Mouse (Mus musculus) liver, adult 2 months (tissue): ENCODE measurements around the gene Gm826. TPM values are rescaled to one million over a fixed set of nuclear protein-coding genes. Genes with fewer than 3 reads are reported as not detected.

Experiments used
- DNase-seq: peaks from one replicate; pipeline ENCODE4 v3.0.0-alpha.2; 2011; ENCODE audit warnings: low read depth, low spot score; ENCODE audit errors: extremely low read depth
- H3K27ac ChIP-seq: fragments of 200-500 bp; replicated peaks from 2 replicates; pipeline ENCODE4 v1.5.1; 2012; ENCODE audit warnings: low read depth, mild to moderate bottlenecking, control low read depth, inconsistent platforms, low read length; ENCODE audit not compliant: insufficient read depth
- H3K27me3 ChIP-seq: fragments of 200-500 bp; 2 replicates; pipeline ENCODE4 v1.6.1; 2012; ENCODE audit warnings: mild to moderate bottlenecking, moderate library complexity, low read length, inconsistent platforms; ENCODE audit not compliant: control insufficient read depth, insufficient read depth
- H3K36me3 ChIP-seq: fragments of 200-500 bp; 2 replicates; pipeline ENCODE4 v1.6.1; 2012; ENCODE audit warnings: low read length, inconsistent platforms; ENCODE audit not compliant: control insufficient read depth, insufficient read depth
- H3K4me1 ChIP-seq: fragments of 200-500 bp; 2 replicates; pipeline ENCODE4 v1.6.1; 2011; ENCODE audit warnings: low read length; ENCODE audit not compliant: control insufficient read depth, insufficient read depth
- H3K4me3 ChIP-seq: fragments of 200-500 bp; 2 replicates; pipeline ENCODE4 v1.5.1; 2011; ENCODE audit warnings: low read depth, mild to moderate bottlenecking, control low read depth, low read length, moderate library complexity; ENCODE audit not compliant: insufficient read depth
- H3K79me2 ChIP-seq: fragments of 200-500 bp; 2 replicates; pipeline ENCODE4 v1.6.1; 2012; ENCODE audit warnings: inconsistent platforms, mild to moderate bottlenecking, low read length, moderate library complexity; ENCODE audit not compliant: control insufficient read depth, insufficient read depth
- H3K9ac ChIP-seq: fragments of 200-500 bp; 2 replicates; pipeline ENCODE4 v1.6.1; 2012; ENCODE audit warnings: low read depth, mild to moderate bottlenecking, control low read depth, inconsistent platforms, low read length
- CTCF ChIP-seq: fragments of 200-500 bp; IDR thresholded peaks from 2 replicates; pipeline ENCODE4 v1.5.1; 2011; ENCODE audit warnings: low read depth, low read length, control low read depth
- POLR2A ChIP-seq: fragments of 200-500 bp; IDR thresholded peaks from 2 replicates; pipeline ENCODE4 v1.6.1; 2011; ENCODE audit warnings: low read length, control low read depth; ENCODE audit not compliant: insufficient read depth; ENCODE audit errors: extremely low read depth
- WGBS: fragments of 180-500 bp; shearing (Covaris S2); methylation state at CpG from one replicate; pipeline ENCODE4 v1.1.7; 2018; 5-methylcytosine and 5-hydroxymethylcytosine counted together
- polyA plus RNA-seq: library from polyadenylated mRNA; depleted of rRNA; stranded (reverse); fragments of >200 nt; gene quantifications from 2 replicates; pipeline ENCODE4 v1.2.3, GENCODE M21; 2012
- total RNA-seq: library from RNA; depleted of rRNA; stranded (reverse); fragments of >200 nt; gene quantifications from 2 replicates; pipeline ENCODE4 v1.2.3, GENCODE M21; 2014

The Gm826 gene
- total and polyA plus RNA-seq, 2 experiments = 1.4 to 4.1 TPM

DNA sequence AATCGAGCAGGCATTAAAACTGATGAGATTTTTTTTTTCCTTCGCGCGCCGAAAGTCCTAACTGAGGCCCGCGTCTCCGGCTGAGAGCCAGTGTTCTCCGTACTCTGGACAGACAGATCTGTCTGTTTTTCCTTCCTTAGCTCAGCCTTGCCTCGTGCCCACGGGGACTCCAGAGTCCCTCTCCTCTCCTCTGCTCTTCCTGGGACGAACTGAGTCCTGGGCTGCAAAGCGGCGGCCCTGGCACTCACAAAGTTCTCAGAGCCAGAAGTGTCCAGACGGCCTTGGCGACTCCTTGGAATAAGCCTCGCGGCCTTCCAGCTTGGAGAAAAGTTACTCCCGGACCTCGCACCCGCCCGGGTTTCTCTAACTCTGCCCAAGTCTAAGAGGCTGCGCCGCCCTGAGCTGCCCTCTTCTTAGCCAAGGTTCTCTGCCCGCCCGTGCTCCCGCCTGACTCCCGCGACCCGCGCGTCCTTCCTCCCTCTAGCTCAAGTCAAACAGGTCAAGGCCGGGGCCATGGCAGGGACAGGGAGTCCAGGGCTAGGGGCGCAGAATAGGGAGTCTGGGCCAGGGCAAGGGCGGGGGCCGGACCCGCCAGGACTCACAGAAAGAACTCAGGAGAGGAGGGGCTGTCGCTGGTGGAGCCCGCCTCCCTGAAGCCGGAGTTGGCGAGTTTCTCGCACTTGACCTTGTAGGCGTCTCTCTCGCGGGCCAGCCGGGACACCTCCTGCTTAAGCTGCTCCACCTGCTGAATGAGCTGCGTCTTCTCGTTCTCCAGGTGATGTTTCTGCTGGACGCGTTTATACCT is 31.3 kb upstream of the Gm826 start:
- peaks cover 6% of the 10 kb centered on the region; the same call in 1 of the 2 replicates for H3K27me3 ChIP-seq
- no peaks in the 10 kb centered on the region; the same call in 1 of the 2 replicates for H3K4me1 ChIP-seq
- H3K79me2 ChIP-seq = peaks cover 9% of the 10 kb centered on the region
- H3K27ac ChIP-seq = peak overlapping the region; percentile 71
- peak; percentile 65 for DNase-seq
- WGBS = 4% methylated on average over 50 of the region's 50 CpGs
- peak overlapping the region; percentile 89 for H3K4me3 ChIP-seq
- H3K9ac ChIP-seq = peak overlapping the region; percentile 94
- TF ChIP-seq CTCF (no peak), POLR2A (no peak)
- peaks cover 15% of the 10 kb centered on the region; the same call in 1 of the 2 replicates for H3K36me3 ChIP-seq

DNA sequence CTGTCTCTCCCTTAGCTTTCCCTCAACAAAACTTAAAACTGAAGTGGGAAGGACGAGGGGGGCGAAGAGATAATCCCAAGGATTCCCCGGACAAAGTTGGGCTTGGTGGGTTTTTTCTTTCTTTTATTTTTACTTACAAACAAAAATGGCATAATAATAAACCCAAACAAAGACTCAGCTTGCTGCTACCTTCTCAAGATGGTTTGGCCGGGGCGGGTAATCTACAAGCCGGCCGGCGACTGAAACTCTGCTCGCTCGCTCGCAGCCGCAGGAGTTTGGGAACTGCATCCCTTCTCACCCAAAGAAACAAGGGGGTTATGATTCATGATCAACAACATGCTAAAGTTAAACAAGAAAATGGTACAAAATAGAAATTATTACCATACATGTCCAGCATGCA is 30.7 kb upstream of the Gm826 start:
- peaks cover 3% of the 10 kb centered on the region; the same call in 1 of the 2 replicates for H3K27me3 ChIP-seq
- peak overlapping the region; percentile 22; the same call in 1 of the 2 replicates for H3K27ac ChIP-seq
- H3K9ac ChIP-seq = peak overlapping the region; percentile 71
- H3K79me2 ChIP-seq = peaks cover 9% of the 10 kb centered on the region
- TF ChIP-seq CTCF = no peak
- no peak for TF ChIP-seq POLR2A
- no peaks in the 10 kb centered on the region; the same call in 1 of the 2 replicates for H3K4me1 ChIP-seq
- peaks cover 15% of the 10 kb centered on the region; the same call in 1 of the 2 replicates for H3K36me3 ChIP-seq
- peak overlapping the region; percentile 89 for H3K4me3 ChIP-seq
- WGBS = 25% methylated on average over 12 of the region's 12 CpGs
- DNase-seq = no peak

DNA sequence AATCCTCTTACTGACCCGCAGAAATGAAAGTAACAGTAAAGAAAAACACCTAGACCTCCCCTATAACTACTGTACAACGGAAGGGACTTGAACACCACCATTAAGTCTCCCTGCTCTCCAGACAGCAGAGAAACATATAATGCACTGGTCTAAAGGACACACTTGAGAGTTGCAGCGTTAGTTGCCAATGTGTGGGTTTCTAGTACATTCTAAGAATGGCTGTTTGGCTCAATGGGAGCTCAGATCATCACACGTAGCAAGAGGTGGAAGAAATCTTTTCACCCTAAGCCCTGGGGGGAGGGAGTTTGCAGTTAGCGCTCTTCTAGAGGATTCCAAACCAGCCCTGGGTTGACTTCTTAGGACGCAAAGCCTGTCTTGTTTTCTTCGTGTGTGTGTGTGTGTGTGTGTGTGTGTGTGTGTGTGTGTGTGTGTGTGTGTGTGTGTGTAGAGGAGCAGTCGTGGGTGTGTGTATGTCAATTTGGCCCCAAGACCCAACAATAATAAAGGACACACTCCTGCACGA is 30.2 kb upstream of the Gm826 start:
- WGBS = 23% methylated on average over 9 of the region's 9 CpGs
- Histone ChIP-seq H3K27me3 (peaks cover 3% of the 10 kb centered on the region; the same call in 1 of the 2 replicates), H3K27ac (peak overlapping the region; percentile 22; the same call in 1 of the 2 replicates), H3K79me2 (peaks cover 9% of the 10 kb centered on the region), H3K36me3 (peaks cover 15% of the 10 kb centered on the region; the same call in 1 of the 2 replicates), H3K4me3 (peak overlapping the region; percentile 89), H3K9ac (peak overlapping the region; percentile 71), H3K4me1 (no peaks in the 10 kb centered on the region; the same call in 1 of the 2 replicates)
- peak; percentile 45 for DNase-seq
- TF ChIP-seq CTCF (no peak), POLR2A (no peak)

DNA sequence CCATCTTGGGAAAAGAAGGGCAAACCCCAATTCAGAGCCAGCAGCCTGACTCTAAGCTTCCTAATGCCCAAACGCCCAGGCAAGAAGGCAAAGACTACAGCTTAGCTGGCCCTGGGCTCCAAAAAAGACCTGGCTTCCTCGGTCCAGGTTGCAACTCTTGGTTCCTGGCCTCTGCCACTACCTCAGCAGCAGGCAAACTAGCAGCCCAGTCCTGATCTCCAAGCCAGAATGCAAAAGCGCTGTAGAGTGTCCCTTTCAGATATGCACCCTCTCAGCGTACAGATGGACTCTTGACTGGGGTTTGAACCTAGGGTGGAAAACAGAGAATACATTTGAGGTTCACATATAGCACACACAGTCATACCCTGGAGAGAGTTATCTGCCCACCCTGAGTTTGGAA is 29.2 kb upstream of the Gm826 start:
- Histone ChIP-seq H3K4me1 (no peaks in the 10 kb centered on the region; the same call in 1 of the 2 replicates), H3K36me3 (peaks cover 15% of the 10 kb centered on the region; the same call in 1 of the 2 replicates), H3K4me3 (0 out of 2 replicates have a peak overlapping the region, but pooled peaks have one; percentile 18), H3K27ac (0 out of 2 replicates have a peak overlapping the region, but pooled peaks have one; percentile 26), H3K27me3 (no peaks in the 10 kb centered on the region), H3K9ac (0 out of 2 replicates have a peak overlapping the region, but pooled peaks have one; percentile 4), H3K79me2 (peaks cover 9% of the 10 kb centered on the region)
- DNase-seq = peak; percentile 40
- TF ChIP-seq POLR2A (no peak), CTCF (no peak)
- WGBS = 55% methylated on average over 4 of the region's 4 CpGs

DNA sequence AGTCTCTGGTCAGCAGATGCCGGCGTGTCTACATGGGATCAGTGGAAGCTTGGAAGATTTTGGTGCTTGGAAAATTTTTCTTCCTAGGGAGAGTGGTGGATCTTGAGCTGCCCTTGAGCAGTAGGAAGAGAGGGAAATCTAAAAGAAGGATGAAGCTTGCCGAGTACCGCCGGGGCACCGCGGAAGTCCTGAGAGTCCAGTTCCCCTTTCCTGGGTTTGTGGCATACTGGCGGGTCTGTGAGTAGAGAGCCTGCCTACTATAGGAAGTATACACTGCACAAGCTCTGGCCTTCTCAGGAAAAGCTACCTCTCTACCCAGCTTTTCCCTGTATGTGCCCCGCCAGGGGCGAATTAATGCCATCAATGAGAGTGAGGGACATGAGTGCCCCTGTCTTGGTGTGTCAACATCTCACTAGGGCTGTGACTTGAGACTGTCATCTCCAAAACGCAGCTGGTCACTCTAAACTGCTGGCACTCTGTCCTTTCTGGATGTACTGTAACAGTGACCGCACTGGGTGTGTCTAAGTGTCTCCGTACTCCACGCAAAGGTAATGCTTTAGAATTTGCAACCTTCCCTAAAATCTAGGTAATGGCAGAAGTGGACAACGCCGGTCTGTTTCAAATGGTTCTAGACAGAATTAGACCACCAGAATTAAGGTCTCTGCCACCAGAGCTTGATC is 27.6 kb upstream of the Gm826 start:
- 80% methylated on average over 16 of the region's 16 CpGs for WGBS

More for the DNA sequence above, 27.6 kb upstream of the Gm826 start:
- no peak overlapping the region for H3K9ac ChIP-seq
- DNase-seq = peak; percentile 34
- TF ChIP-seq CTCF (no peak), POLR2A (no peak)
- no peaks in the 10 kb centered on the region for H3K27me3 ChIP-seq
- no peaks in the 10 kb centered on the region for H3K4me1 ChIP-seq
- H3K27ac ChIP-seq = no peak overlapping the region
- peaks cover 15% of the 10 kb centered on the region; the same call in 1 of the 2 replicates for H3K36me3 ChIP-seq
- peaks cover 9% of the 10 kb centered on the region for H3K79me2 ChIP-seq
- no peak overlapping the region for H3K4me3 ChIP-seq
